Mouse (Mus musculus) liver, embryonic 14.5 days (tissue): ENCODE results near the gene Elovl6.

Experiments used
- CTCF ChIP-seq: IDR thresholded peaks from 2 replicates; pipeline ENCODE4 v1.5.1; 2016; ENCODE audit warnings: antibody characterized with exemption, low read depth, control low read depth
- EP300 ChIP-seq: IDR thresholded peaks from 2 replicates; pipeline ENCODE4 v1.6.1; 2016; ENCODE audit warnings: antibody characterized with exemption, low read depth

- no peak for TF ChIP-seq CTCF
- TF ChIP-seq EP300, result no peak
These were observed 92.1 kb downstream of the Elovl6 start for GRCm38 (mm10) chr3:129624193-129624805.
